Mouse (Mus musculus) MEL (cell line): Measurements from ENCODE around the gene Dock1.

Source experiments
- BHLHE40 ChIP-seq: IDR thresholded peaks from 2 replicates; pipeline ENCODE4 v1.6.1; 2012; ENCODE audit warnings: low read depth, mild to moderate bottlenecking, inconsistent platforms, low read length, improper control_type of control experiment, borderline replicate concordance
- CTCF ChIP-seq, 3 experiments: IDR thresholded peaks in 2 of 3; conservative IDR thresholded peaks in 1 of 3; 2 replicates each; pipeline ENCODE4 v1.5.1; 2011 to 2012; ENCODE audit warnings: low read length in 3 of 3, low read depth in 2 of 3, mild to moderate bottlenecking in 2 of 3, improper control_type of control experiment in 1 of 3, inconsistent platforms in 1 of 3, mixed read lengths in 1 of 3, moderate library complexity in 1 of 3; ENCODE audit not compliant: control insufficient read depth in 1 of 3, insufficient read depth in 1 of 3, poor library complexity in 1 of 3, severe bottlenecking in 1 of 3
- MEF2A ChIP-seq: IDR thresholded peaks from 2 replicates; pipeline ENCODE4 v1.6.1; 2014; ENCODE audit warnings: low read depth, mild to moderate bottlenecking, inconsistent platforms, low read length, improper control_type of control experiment; ENCODE audit not compliant: poor library complexity, insufficient replicate concordance, severe bottlenecking; ENCODE audit errors: extremely low read depth
- RCOR1 ChIP-seq: IDR thresholded peaks from 2 replicates; pipeline ENCODE4 v1.6.1; 2012; ENCODE audit warnings: low read depth, mild to moderate bottlenecking, inconsistent platforms, low read length, improper control_type of control experiment

DNA sequence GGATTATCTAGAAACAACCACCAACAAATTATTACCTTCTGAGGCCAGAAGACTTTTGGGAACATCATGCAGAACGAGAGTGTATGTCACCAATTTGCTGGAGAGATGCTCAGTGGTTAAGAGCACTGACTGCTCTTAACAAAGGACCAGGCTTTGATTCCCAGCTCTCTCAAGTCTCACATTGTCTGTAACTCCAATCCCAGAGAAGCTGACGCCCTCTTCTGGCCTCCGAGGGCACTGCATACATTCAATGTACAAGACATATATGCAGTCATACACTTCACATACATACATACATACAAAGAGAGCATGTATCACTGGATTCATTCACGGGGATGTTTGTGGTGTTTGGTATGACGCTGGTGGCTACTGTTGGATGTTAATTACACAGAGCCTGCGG, 271.4 kb downstream of the Dock1 start:
- no peak for TF ChIP-seq BHLHE40
- TF ChIP-seq CTCF (IDR thresholded peaks at IDR 0.05 in 2 of 3, conservative IDR thresholded peaks at IDR 0.05 in 1 of 3; ENCODE audit: control insufficient read depth in 1 of 3, insufficient read depth in 1 of 3, low read depth in 2 of 3, low read length in 3 of 3, poor library complexity in 1 of 3, severe bottlenecking in 1 of 3), result no peak; a peak in 1 of 6 replicates
- no peak for TF ChIP-seq MEF2A
- TF ChIP-seq RCOR1, result no peak
